Mouse (Mus musculus) embryo, embryonic 11 days (tissue): ENCODE measurements around the gene Tex21.

Experiments
- DNase-seq: peaks from one replicate; pipeline ENCODE4 v3.0.0-alpha.2; 2015

The Tex21 gene

DNA sequence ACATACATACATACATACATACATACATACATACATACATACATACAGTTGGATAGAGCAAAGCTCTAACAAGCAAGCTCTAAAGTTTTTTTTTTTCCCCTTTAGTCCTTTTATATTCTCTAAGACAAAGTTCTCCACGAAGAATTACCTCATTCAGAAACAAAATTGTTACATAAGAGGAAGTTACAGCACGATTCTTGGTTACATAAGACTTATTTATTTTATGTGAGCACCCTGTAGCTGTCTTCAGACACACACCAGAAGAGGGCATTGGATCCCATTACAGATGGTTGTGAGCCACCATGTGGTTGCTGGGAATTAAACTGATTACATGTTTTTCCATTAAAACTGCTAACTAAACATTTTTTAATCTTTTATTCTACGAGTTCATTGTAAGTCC is 52.0 kb downstream of the Tex21 start:
- no peak for DNase-seq

DNA sequence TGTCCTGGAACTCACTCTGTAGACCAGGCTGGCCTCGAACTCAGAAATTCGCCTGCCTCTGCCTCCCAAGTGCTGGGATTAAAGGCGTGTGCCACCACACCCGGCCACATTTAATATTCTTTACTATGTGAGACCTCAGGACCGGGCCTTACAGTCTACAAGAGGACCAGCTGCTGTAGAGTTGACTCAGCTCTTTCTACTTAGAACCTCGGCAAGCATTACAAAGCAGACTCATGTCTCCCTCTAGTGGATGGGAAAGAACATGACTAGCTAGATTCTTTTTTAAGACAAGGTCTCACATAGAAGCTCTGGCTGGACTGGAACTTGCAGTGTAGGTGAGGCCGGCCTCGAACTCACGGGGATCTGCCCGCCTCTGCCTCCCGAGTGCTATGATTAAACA is 55.6 kb downstream of the Tex21 start:
- peak; percentile 79 for DNase-seq

DNA sequence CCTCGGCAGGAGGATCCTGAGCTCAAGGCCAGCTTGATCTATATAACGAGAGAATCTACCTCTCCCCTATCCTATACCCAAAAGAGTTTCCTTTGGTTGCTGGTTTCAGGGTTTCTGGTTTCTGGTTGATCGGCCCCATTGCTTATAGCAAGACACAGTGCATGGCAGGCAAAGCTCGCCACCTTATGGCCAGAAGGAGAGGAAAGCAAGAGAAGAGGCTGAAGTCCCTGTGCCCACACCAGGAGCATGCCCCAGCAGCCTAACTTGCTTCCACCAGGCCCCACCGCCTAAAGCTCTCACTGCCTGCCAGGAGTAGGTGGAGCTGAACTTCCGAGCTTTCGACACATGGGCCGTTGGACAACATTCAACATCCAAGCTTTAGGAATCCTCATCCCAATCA is 58.7 kb downstream of the Tex21 start:
- DNase-seq, result peak; percentile 50

DNA sequence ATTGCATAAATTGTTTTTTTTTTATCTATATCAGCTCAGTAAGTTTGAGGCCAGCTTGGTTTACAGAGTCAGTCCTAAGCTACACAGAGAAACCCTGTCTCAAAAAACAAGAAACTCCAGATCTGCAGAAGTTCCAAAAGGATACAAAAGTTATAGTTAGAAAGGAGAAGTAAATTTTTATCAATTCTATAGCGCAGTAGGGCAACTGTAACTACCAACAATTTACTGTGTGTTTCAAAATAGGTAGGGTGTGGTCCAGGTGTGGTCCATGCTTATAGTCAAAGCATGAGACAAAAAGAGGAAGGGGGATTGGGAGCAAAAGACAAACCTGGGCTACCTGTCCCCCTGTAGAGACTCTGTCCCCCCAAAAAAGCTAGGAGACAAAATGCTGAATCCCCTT is 60.1 kb downstream of the Tex21 start:
- DNase-seq, result no peak

DNA sequence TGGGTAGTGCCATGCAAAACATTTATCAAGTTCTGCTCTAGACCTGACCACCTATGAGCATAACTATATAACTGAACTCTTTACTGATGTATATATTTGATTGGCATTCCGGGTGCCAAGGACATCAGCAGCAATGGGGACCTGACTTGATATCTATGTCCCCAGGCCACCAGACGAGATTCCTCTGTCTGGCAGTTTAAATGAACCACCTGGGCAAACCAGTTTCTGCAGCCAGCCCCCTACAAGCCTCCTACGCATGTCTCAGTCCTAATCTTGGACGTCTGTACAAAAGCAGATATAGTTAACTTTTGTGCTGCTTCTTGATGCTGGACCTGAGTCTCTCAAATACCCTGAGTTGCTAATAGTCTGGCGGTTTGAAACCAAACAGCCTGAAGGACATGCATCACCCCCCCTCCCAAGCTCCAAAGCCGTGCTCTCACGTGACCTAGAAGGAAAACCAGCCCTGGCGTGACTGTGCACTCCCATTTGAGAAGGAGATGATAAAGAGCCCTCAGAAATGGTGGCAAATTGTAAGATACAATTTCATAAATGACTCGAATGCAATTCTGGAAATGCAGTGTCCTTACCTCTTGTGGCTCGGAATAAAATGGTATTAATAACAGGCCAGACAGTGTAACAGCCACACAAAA is 61.3 kb downstream of the Tex21 start:
- DNase-seq, result no peak

DNA sequence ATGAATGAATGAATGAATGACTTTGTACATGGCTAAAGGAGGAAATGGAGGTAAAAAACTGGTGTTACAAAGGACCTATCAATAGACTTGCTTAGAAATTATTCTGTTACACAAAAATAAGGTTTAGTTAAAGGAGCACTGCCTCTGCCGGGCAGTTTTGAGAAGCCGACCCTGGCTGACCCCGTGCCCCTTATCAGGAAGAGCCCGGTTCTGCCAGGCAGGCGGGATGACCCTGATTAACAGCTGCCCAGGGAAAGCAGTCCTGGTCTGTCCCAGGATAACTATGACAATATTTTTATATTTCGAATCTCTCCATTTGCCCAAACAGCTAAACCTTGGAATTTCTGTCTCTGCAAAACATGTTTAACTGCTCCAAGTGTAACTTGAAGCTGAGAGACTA is 62.3 kb downstream of the Tex21 start:
- no peak for DNase-seq

DNA sequence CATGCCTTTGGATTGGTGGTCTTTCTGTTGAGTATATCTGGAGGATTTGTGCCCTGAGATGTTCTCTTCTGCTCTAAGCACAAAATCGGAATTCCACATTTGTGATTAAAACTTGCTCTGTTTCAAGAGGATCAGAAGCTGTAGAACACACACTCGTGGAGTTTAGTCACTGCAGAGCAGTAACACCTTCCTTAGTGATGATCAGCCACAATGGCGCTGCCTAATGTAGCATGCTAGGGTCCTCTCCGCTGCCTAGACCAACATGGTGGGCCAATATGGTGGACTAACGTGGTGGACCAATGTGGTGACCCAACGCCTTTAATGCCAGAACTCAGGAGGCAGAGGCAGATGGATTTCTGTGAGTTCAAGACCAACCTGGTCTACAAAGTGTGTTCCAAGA is 63.7 kb downstream of the Tex21 start:
- DNase-seq, result no peak

DNA sequence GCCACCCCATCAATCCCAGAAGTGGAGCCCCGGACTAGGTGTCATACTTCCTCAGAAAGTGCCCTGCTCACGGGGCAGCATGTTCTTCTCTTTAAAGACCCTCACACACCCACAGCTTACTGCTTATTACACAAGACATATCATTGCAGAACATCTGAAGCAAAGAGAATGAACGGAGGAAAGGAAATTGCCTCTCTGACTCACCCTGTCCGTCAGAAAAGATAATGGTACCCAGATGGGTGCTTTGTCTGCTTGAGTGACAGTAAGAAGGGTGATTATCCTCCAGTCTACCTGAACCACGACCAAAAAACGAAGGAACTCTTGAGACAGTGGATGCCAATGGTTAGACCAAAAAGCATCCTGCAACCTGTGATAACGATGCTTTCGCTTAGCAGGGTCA is 65.1 kb downstream of the Tex21 start:
- DNase-seq, result no peak

DNA sequence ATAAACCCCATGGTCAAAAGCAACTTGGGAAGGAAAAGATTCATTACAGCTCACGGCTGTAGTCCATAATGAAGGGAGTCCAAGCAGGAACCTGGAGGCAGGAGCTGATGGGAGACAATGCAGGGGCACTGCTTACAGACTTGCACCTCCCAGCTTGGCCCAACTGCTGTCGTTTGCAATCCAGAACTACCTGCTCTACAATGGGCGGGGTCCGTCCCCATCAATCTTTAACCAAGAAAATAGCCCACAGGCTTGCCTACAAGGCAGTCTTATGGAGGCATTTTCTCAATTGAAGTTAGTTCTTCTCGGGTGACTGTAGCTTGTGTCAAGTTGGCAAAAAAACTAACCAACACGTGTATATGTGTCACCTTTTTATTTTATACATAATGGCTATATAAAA is 66.1 kb downstream of the Tex21 start:
- DNase-seq, result no peak

DNA sequence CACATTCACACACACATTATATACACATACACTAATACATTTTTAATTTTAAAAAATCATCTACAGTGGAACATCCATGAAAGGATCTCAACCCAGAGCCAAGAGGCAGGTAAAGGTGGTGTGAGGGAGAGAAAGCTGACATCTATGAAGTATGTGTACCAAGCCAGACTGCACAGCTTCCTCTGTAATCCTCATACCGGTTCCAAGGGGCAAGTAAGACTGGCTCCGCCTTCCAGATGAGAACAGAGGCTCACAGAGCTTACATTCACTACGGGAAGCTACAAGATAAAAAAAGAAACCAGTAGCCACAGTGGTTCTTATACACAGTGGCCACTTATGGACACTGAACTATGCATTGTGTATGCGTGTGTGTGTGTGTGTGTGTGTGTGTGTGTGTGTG is 67.0 kb downstream of the Tex21 start:
- DNase-seq, result no peak

DNA sequence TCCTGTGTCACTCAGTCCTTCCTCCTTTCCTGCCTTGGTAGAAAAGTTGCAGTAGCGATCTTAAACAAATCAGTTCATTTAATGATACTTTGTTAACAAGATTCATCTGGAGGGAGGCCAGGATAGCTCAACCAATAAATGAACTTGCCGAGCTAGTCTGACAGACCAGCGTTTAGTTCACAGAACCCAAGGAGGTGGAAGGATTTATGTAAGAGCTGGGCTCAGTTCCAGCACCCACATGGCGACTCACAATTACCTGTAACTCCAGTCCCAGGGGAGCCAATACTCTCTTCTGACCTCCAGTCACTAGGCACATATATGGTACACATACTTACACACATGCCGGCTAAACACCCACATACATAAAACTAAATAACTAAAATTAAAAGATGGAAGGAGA is 67.5 kb downstream of the Tex21 start:
- no peak for DNase-seq

DNA sequence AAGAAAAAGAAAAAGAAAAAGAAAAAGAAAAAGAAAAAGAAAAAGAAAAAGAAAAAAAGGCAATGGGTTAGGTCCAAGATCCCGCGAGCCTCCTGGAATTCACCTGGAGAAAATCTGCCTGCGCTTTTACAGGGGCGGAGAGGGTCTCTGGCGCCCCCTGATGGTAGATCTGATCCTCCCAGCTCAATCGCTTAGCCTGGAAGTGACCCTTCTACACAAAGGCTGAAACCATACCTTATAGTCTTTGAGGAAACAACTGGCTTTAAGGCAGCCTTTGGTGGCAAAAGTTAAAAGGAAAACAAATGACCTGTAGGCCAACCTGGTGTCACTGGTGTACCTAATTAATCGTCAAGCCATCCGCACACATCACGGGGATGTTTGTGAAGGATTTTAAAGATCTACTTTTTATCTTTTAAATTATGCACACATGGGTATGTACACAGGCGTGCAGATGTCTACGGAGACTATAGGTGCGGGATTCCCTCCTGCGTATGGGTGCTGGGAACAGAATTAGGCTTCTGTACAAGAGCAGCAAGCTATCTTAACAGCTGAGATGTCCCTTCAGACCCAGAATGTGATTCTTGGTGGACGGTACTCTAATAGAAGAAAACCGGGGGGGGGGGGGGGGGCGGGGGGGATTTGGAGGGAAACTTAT is 68.6 kb downstream of the Tex21 start:
- DNase-seq, result peak; percentile 88

DNA sequence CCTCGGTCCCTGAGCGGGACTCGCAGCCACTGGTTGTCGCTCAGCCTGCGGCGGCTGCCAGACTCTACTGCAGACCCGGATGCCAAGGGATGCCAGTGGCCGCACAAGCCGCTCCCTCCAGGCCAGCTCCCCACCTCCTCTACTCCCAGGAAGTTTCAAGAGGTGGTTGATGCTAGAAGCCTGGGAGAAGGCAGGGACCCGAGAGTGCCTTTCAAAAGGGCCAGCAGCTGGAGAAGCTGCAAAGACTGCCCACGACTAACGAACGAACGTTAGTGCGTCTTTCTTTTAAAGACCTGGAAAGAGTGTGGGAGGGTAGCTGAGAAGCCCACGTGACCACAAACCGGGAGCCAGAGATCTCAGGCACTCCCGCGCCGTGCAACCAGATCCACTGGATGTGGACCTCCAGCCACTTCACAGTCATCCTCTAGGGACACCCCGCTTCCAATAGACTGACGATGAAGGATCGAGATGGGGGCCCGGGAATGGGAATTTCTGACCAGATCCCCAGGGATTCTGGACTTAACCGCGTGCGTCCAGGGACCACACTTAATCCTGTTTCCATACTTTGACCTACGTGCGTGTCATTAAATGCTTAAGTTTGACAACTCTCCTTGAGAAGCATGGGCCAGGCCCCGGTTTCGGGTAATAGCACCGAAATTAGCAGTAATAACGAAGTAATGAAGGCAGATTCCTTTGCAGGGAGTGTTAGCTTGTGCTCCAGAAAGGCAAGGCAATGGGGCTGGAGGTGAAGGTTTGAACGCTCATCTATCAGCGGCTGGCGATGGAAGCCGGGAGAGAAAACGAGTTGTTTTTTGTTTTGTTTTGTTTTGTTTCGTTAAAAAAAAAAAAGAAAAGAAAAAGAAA is 69.3 kb downstream of the Tex21 start, which contains the start of gene Esr2:
Gene Esr2 (minus strand): TSS at position 260 of the 864 bp plus-strand sequence.
- peak; percentile 70 for DNase-seq

DNA sequence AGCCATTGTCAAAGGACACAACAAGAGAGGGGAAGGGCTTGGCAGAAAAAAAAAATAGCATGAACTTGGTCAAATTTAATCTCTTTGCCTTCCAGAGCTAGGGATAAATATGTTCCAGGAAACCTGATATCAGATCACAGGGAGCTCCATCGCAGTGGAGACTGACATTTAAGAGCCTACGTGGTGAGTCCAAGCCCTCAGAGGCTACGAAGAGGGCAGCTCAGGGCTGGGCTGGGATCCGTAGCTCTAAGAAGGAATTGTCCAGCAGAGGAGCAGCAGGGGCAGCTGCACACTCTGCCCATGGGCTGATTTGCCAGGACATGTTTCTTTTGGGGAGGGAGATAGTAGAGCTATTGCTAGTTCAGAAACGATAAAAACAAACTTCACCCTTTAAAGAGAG is 80.9 kb downstream of the Tex21 start:
- DNase-seq, result no peak

DNA sequence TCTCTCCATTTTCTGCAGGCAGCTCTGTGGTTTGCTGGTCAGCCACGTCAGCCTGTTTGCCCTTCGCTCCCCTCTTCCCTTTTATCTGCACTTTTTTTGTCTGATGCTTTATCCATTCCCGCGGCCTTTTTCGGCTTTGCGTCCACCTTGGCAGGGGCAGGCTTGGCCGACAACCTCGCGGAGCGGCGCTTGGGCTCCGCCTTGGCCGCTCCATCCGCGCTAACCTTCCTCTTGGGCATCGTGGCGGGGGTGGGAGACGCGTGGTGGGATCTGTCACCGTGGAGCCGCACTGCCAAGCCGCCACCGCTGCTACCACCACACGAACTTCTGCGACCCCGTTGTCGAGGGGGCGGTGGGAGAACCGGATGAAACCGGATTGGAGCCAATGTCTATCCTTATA is 94.2 kb downstream of the Tex21 start:
- peak; percentile 30 for DNase-seq
